Mouse (Mus musculus): ENCODE data around the gene Nipal3. TPM values are rescaled to one million over a fixed set of nuclear protein-coding genes. Genes with fewer than 3 reads are reported as not detected.

Nipal3 gene
- polyA plus RNA-seq (2015; fragmentation: Illumina TruSeq; extraction: RNeasy Lipid Tissue Mini Kit (QIAGEN cat#74804); ENCODE audit: low read depth, low replicate concordance) = 61.2 TPM

DNA sequence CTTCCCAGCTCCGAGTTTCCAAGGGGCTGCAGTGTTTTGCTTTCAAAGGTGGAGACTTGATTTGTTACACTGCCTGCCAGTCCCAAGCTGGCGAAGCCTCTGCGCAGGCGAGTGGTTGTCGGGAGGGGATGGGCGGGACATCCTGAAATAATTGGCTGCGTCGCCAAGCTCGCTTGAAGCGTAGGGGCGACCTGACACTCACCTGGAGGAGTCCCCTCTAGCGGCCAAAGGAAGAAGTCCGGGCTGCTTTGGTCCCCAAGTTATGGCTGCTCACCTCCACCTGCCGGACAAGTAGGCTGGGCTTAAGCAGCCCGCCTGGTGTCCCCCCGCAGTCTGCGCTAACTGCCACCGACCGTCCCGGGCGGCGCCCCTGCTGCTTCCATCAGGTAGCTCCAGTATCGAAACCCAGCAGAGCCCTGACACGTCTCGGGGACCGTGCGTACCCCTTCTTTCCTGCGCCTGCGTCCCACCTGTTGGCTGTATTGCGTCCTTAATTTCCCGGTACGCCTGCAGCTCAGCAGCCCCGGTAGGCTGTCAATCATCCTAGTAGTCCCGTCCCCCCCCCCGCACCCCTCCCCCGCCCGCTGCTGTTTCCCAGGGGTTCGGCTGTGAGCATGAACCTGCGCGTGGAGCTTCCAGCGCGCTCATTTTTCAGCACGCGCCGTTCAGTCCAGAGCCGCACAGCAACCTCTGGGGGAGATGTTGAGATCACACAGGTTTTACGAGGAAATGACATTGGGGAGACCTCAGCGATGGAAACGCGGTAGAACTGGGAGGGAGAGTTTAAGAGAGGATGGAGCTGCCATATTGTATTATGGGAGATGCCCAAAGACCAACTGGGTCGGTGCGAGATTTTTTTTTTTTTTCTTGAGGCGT, at the start of gene Nipal3, which contains the start of gene Stpg1:
Gene Nipal3, minus strand, starts transcription at position 518 of the 876 bp plus-strand sequence.
Gene Stpg1, plus strand, starts transcription at position 270 of the 876 bp plus-strand sequence.

DNA sequence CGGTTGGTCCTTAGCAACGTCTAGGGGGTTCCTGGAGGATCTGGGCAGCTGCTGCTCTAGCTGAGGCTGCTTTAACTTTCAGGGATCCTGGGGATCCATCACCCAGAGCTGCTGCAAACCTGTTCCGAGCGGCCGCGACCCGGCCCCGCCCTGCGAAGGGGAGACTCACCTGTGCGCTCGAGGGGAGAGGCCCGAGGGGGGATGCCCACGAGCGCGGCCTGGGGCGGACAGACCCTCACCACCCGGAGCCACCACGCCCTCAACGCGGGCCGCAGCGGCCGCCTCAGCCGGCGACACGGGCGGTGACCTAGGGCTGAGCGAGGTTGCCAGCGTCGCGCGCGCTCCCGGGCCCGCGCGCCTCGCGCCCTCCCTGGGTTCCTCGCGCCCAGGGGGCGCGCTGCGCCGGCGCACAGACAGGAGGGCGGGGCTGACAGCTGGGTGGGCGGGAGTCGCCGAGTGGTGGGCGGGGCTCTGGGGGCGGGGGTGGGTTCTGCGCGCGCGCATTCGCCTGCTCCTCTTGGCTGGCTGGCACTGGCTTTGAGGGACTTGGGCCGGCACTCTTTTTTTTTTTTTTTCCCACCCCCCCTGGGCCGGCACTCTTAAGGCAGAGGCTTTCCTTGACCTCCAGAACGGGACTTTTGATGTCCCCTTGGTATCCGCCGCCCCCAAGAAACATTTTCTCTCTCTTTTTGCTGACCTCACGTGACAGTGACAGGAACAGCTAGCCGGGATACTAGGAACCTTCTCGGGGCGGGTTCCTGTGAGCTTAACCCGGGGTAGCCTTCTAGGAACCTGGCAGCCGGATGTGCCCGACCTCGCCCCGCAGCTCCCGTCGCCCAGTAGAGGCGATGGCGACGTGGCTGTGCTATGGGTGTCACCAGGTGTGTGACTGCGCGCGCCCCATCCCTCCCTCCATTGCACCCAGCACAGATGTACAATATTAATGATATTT, 61.1 kb downstream of the Nipal3 start, which contains the start of gene Rcan3:
Gene Rcan3, minus strand, starts transcription at position 411 of the 952 bp plus-strand sequence.

DNA sequence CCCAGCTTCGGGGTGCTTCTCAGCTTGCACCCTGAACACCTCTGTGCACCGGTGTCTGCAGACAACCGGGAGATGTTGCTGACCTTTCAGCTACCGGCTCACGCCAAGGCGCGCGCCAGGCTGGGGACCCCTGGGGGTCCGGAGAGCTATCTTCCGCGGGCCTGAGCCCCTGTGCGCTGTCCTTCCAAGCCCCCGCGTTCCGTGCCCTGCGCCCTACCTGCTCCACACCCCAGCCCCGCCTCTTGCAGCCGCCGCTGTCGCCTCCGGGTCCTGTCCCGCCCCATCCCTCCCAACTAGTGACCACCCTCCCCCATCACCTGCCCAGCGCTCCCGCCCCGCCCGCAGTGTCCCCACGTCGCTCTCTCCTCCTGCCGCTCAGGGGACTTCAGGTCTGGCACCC, 96.8 kb downstream of the Nipal3 start, which contains the start of gene Ncmap:
Gene Ncmap, minus strand, starts transcription at position 237 of the 400 bp plus-strand sequence.

Other genes with a start within 250 kb of the Nipal3 start
- gene Clic4, start 222.2 kb downstream of the Nipal3 start, polyA plus RNA-seq (2015; fragmentation: Illumina TruSeq; extraction: RNeasy Lipid Tissue Mini Kit (QIAGEN cat#74804); ENCODE audit: low read depth, low replicate concordance) = 69.5 TPM
- gene Srrm1, start 141.7 kb downstream of the Nipal3 start, polyA plus RNA-seq (2015; fragmentation: Illumina TruSeq; extraction: RNeasy Lipid Tissue Mini Kit (QIAGEN cat#74804); ENCODE audit: low read depth, low replicate concordance) = 106 TPM
- gene Ncmap, start 96.8 kb downstream of the Nipal3 start, polyA plus RNA-seq (2015; fragmentation: Illumina TruSeq; extraction: RNeasy Lipid Tissue Mini Kit (QIAGEN cat#74804); ENCODE audit: low read depth, low replicate concordance) = 0.76 TPM
- 19.9 TPM for gene Rcan3, start 61.2 kb downstream of the Nipal3 start, polyA plus RNA-seq (2015; fragmentation: Illumina TruSeq; extraction: RNeasy Lipid Tissue Mini Kit (QIAGEN cat#74804); ENCODE audit: low read depth, low replicate concordance)
- gene Stpg1, start 248 bp downstream of the Nipal3 start, polyA plus RNA-seq (2015; fragmentation: Illumina TruSeq; extraction: RNeasy Lipid Tissue Mini Kit (QIAGEN cat#74804); ENCODE audit: low read depth, low replicate concordance) = 1.3 TPM
- 0.61 TPM for gene Grhl3, start 78.6 kb upstream of the Nipal3 start, polyA plus RNA-seq (2015; fragmentation: Illumina TruSeq; extraction: RNeasy Lipid Tissue Mini Kit (QIAGEN cat#74804); ENCODE audit: low read depth, low replicate concordance)
- gene Ifnlr1, start 191.2 kb upstream of the Nipal3 start, polyA plus RNA-seq (2015; fragmentation: Illumina TruSeq; extraction: RNeasy Lipid Tissue Mini Kit (QIAGEN cat#74804); ENCODE audit: low read depth, low replicate concordance) = 0.13 TPM
- not detected for gene Il22ra1, start 233.1 kb upstream of the Nipal3 start, polyA plus RNA-seq (2015; fragmentation: Illumina TruSeq; extraction: RNeasy Lipid Tissue Mini Kit (QIAGEN cat#74804); ENCODE audit: low read depth, low replicate concordance)